Mouse (Mus musculus): ENCODE data around the gene 2610028H24Rik. TPM values are rescaled to one million over a fixed set of nuclear protein-coding genes. Genes with fewer than 3 reads are reported as not detected.

Gene 2610028H24Rik
- polyA plus RNA-seq, 1 experiment, result 0.08 TPM

- TF ChIP-seq POLR2A (IDR thresholded peaks at IDR 0.05; ENCODE audit: low read depth, low read length), result no peak
- TF ChIP-seq CTCF (conservative IDR thresholded peaks at IDR 0.05; ENCODE audit: insufficient read depth, insufficient read length, low read depth, low read length), result no peak
- Histone ChIP-seq H3K36me3 (ENCODE audit: control insufficient read depth, insufficient read depth, low read length) (peaks cover 6% of the 10 kb centered on the region; the same call in 1 of the 2 replicates), H3K27me3 (replicated peaks; ENCODE audit: control insufficient read depth, insufficient read depth, low read length) (no peaks in the 10 kb centered on the region), H3K4me3 (ENCODE audit: insufficient read depth, low read depth, low read length) (no peak overlapping the region), H3K27ac (ENCODE audit: insufficient read depth, low read depth, low read length) (no peak overlapping the region), H3K4me1 (ENCODE audit: control insufficient read depth, insufficient read depth, low read length) (no peaks in the 10 kb centered on the region)
- DNase-seq, result no peak
- 91% methylated on average over 15 of the region's 15 CpGs for WGBS
Observed at GRCm38 (mm10) chr10:76489205-76489604, 40.3 kb downstream of the 2610028H24Rik start.

- 85% methylated on average over 1 of the region's 1 CpGs for WGBS
- H3K36me3 ChIP-seq (ENCODE audit: control insufficient read depth, insufficient read depth, low read length), result peaks cover 9% of the 10 kb centered on the region; the same call in 1 of the 2 replicates
- TF ChIP-seq CTCF (conservative IDR thresholded peaks at IDR 0.05; ENCODE audit: insufficient read depth, insufficient read length, low read depth, low read length), result no peak
- TF ChIP-seq POLR2A (IDR thresholded peaks at IDR 0.05; ENCODE audit: low read depth, low read length), result no peak
- no peak overlapping the region for H3K4me3 ChIP-seq (ENCODE audit: insufficient read depth, low read depth, low read length)
- DNase-seq, result no peak
- H3K27me3 ChIP-seq (replicated peaks; ENCODE audit: control insufficient read depth, insufficient read depth, low read length), result no peaks in the 10 kb centered on the region
- no peaks in the 10 kb centered on the region for H3K4me1 ChIP-seq (ENCODE audit: control insufficient read depth, insufficient read depth, low read length)
- H3K27ac ChIP-seq (ENCODE audit: insufficient read depth, low read depth, low read length), result no peak overlapping the region
Observed at GRCm38 (mm10) chr10:76493527-76493926, 44.6 kb downstream of the 2610028H24Rik start.

GRCm38 (mm10) chr10:76495501-76495900, 46.6 kb downstream of the 2610028H24Rik start:
- H3K27me3 ChIP-seq (replicated peaks; ENCODE audit: control insufficient read depth, insufficient read depth, low read length), result no peaks in the 10 kb centered on the region
- no peaks in the 10 kb centered on the region for H3K4me1 ChIP-seq (ENCODE audit: control insufficient read depth, insufficient read depth, low read length)
- 80% methylated on average over 6 of the region's 6 CpGs for WGBS
- H3K4me3 ChIP-seq (ENCODE audit: insufficient read depth, low read depth, low read length), result no peak overlapping the region
- TF ChIP-seq CTCF (conservative IDR thresholded peaks at IDR 0.05; ENCODE audit: insufficient read depth, insufficient read length, low read depth, low read length) (no peak), POLR2A (IDR thresholded peaks at IDR 0.05; ENCODE audit: low read depth, low read length) (no peak)
- DNase-seq, result no peak
- no peak overlapping the region for H3K27ac ChIP-seq (ENCODE audit: insufficient read depth, low read depth, low read length)
- peaks cover 4% of the 10 kb centered on the region; the same call in 1 of the 2 replicates for H3K36me3 ChIP-seq (ENCODE audit: control insufficient read depth, insufficient read depth, low read length)

GRCm38 (mm10) chr10:76496366-76496765, 47.5 kb downstream of the 2610028H24Rik start:
- no peak overlapping the region for H3K27ac ChIP-seq (ENCODE audit: insufficient read depth, low read depth, low read length)
- peaks cover 4% of the 10 kb centered on the region; the same call in 1 of the 2 replicates for H3K36me3 ChIP-seq (ENCODE audit: control insufficient read depth, insufficient read depth, low read length)
- TF ChIP-seq CTCF (conservative IDR thresholded peaks at IDR 0.05; ENCODE audit: insufficient read depth, insufficient read length, low read depth, low read length) (no peak), POLR2A (IDR thresholded peaks at IDR 0.05; ENCODE audit: low read depth, low read length) (no peak)
- H3K4me3 ChIP-seq (ENCODE audit: insufficient read depth, low read depth, low read length), result no peak overlapping the region
- H3K27me3 ChIP-seq (replicated peaks; ENCODE audit: control insufficient read depth, insufficient read depth, low read length), result no peaks in the 10 kb centered on the region
- 95% methylated on average over 7 of the region's 7 CpGs for WGBS
- no peak for DNase-seq
- no peaks in the 10 kb centered on the region for H3K4me1 ChIP-seq (ENCODE audit: control insufficient read depth, insufficient read depth, low read length)

- H3K4me1 ChIP-seq (ENCODE audit: control insufficient read depth, insufficient read depth, low read length), result no peaks in the 10 kb centered on the region
- H3K36me3 ChIP-seq (ENCODE audit: control insufficient read depth, insufficient read depth, low read length), result peaks cover 4% of the 10 kb centered on the region; the same call in 1 of the 2 replicates
- TF ChIP-seq CTCF (conservative IDR thresholded peaks at IDR 0.05; ENCODE audit: insufficient read depth, insufficient read length, low read depth, low read length) (no peak), POLR2A (IDR thresholded peaks at IDR 0.05; ENCODE audit: low read depth, low read length) (no peak)
- H3K4me3 ChIP-seq (ENCODE audit: insufficient read depth, low read depth, low read length), result no peak overlapping the region
- no peaks in the 10 kb centered on the region for H3K27me3 ChIP-seq (replicated peaks; ENCODE audit: control insufficient read depth, insufficient read depth, low read length)
- no peak overlapping the region for H3K27ac ChIP-seq (ENCODE audit: insufficient read depth, low read depth, low read length)
- no peak for DNase-seq
- 94% methylated on average over 4 of the region's 4 CpGs for WGBS
Observed at GRCm38 (mm10) chr10:76497522-76497921, 48.6 kb downstream of the 2610028H24Rik start.

DNA sequence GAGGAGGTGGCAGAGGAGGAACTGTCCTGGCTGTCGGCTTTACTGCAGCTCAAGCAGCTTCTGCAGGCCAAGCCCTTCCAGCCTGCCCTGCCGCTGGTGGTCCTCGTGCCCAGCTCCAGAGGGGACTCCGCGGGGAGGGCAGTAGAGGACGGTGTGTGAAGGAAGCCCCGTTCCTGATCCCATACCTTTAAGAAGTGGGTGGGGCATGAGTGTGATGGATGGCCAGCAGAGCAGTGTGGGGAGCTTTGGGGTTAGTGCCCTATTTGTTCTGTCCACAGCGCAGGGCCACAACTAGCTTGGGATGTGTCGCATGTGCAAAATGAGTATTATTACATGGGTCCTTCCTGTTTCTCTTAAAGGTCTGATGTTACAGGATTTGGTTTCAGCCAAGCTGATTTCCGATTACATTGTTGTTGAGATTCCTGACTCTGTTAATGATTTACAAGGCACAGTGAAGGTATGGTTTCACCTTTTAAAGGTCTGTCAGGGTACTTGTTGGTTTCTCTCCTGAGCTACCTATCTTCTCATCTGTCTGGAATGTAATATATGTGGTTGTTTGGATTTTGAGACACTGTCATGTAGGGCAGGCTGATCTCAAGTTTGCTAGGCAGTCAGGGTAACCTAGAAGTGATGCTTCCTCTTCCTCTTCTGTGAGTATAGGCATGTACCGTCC, 55.5 kb downstream of the 2610028H24Rik start:
- H3K27me3 ChIP-seq (replicated peaks; ENCODE audit: control insufficient read depth, insufficient read depth, low read length), result no peaks in the 10 kb centered on the region
- H3K4me1 ChIP-seq (ENCODE audit: control insufficient read depth, insufficient read depth, low read length), result no peaks in the 10 kb centered on the region
- TF ChIP-seq POLR2A (IDR thresholded peaks at IDR 0.05; ENCODE audit: low read depth, low read length) (no peak), CTCF (conservative IDR thresholded peaks at IDR 0.05; ENCODE audit: insufficient read depth, insufficient read length, low read depth, low read length) (no peak)
- 80% methylated on average over 11 of the region's 11 CpGs for WGBS
- H3K36me3 ChIP-seq (ENCODE audit: control insufficient read depth, insufficient read depth, low read length), result peaks cover 2% of the 10 kb centered on the region; the same call in 1 of the 2 replicates
- DNase-seq, result no peak
- no peak overlapping the region for H3K4me3 ChIP-seq (ENCODE audit: insufficient read depth, low read depth, low read length)
- H3K27ac ChIP-seq (ENCODE audit: insufficient read depth, low read depth, low read length), result no peak overlapping the region

GRCm38 (mm10) chr10:76505865-76506264, 57.0 kb downstream of the 2610028H24Rik start:
- Histone ChIP-seq H3K4me3 (ENCODE audit: insufficient read depth, low read depth, low read length) (no peak overlapping the region), H3K36me3 (ENCODE audit: control insufficient read depth, insufficient read depth, low read length) (peaks cover 2% of the 10 kb centered on the region; the same call in 1 of the 2 replicates), H3K27ac (ENCODE audit: insufficient read depth, low read depth, low read length) (no peak overlapping the region), H3K27me3 (replicated peaks; ENCODE audit: control insufficient read depth, insufficient read depth, low read length) (no peaks in the 10 kb centered on the region), H3K4me1 (ENCODE audit: control insufficient read depth, insufficient read depth, low read length) (no peaks in the 10 kb centered on the region)
- 95% methylated on average over 7 of the region's 7 CpGs for WGBS
- DNase-seq, result no peak
- TF ChIP-seq POLR2A (IDR thresholded peaks at IDR 0.05; ENCODE audit: low read depth, low read length), result no peak
- no peak for TF ChIP-seq CTCF (conservative IDR thresholded peaks at IDR 0.05; ENCODE audit: insufficient read depth, insufficient read length, low read depth, low read length)

Other genes starting within 250 kb of the 2610028H24Rik start
- 28.7 and 30.0 TPM in 2 replicates for gene Prmt2, start 211.2 kb upstream of the 2610028H24Rik start, polyA plus RNA-seq (2012; rRNA removed)
- 1.1 and 1.5 TPM in 2 replicates for gene S100b, start 195.2 kb upstream of the 2610028H24Rik start, polyA plus RNA-seq (2012; rRNA removed)
- gene Dip2a, start 103.8 kb upstream of the 2610028H24Rik start, polyA plus RNA-seq (2012; rRNA removed), result 13.2 and 15.0 TPM in 2 replicates
- gene AC141477.1, start 8.6 kb upstream of the 2610028H24Rik start, polyA plus RNA-seq (2012; rRNA removed), result not detected in 2 replicates
- 14.6 and 14.9 TPM in 2 replicates for gene Pcnt, start 6.3 kb upstream of the 2610028H24Rik start, polyA plus RNA-seq (2012; rRNA removed)
- gene Mcm3ap, start 19.8 kb downstream of the 2610028H24Rik start, polyA plus RNA-seq (2012; rRNA removed), result 16.6 and 18.3 TPM in 2 replicates
- 3.1 and 3.3 TPM in 2 replicates for gene Ybey, start 20.0 kb downstream of the 2610028H24Rik start, polyA plus RNA-seq (2012; rRNA removed)
- 18.9 and 21.4 TPM in 2 replicates for gene Lss, start 82.5 kb downstream of the 2610028H24Rik start, polyA plus RNA-seq (2012; rRNA removed)
- 0.14 and 0.19 TPM in 2 replicates for gene Spatc1l, start 113.2 kb downstream of the 2610028H24Rik start, polyA plus RNA-seq (2012; rRNA removed)
- gene Ftcd, start 126.6 kb downstream of the 2610028H24Rik start, polyA plus RNA-seq (2012; rRNA removed), result 4.0 and 6.2 TPM in 2 replicates
- 23.4 and 28.7 TPM in 2 replicates for gene Col6a2, start 174.5 kb downstream of the 2610028H24Rik start, polyA plus RNA-seq (2012; rRNA removed)

Data from kidney, adult 2 months (tissue).